Comparison of ENCODE assay signal across 15 mouse cellular contexts in the genomic region with DNA sequence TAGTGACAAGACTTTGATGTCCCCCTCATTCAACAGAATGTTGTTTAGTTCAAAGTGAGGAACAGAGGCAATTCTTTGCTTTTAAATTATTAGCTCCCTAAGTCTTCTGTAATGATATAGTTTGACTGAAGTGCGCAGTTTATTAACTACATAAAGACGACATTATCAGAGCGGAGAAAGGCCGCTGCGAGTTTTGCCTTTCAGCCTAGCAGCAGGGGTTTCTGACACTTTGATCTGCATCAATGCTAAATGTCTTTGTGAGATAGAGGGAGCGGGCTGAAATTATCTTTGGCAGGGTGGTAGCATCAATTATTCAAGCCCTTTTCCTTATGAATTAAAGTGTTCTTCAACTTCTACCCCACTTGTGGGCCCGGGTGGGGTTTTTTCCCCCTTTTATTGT.
DNase-seq lines count a peak whose midpoint lies in the region; ATAC-seq lines count a peak whose summit lies in the region.
"Had no signal": no experiment of that assay in that cellular context is flagged by ENCODE, and none has a peak within 500 bp of the region (broad histone marks: within the 10 kb centered on the region; RNA-seq: fewer than 3 reads in every experiment).

No protein-coding gene starts in this region.

- DNase-seq in embryo, embryonic 10.5 days (ENCODE audit: low spot score), result peak; percentile 48
- DNase-seq in embryo, embryonic 9.5 days (ENCODE audit: extremely low spot score), result no peak
- no peak for DNase-seq in neural tube, embryonic 10.5 days (ENCODE audit: extremely low spot score, low spot score)
- no peak for DNase-seq in testis, postnatal 10 days (ENCODE audit: low spot score)
- no peak for DNase-seq in T-cell, adult 2 months (ENCODE audit: low spot score)
- no peak for DNase-seq in cerebellum, postnatal 25 days
- DNase-seq: cerebellum, adult 9-10 months; kidney, adult 18-20 months; layer of hippocampus, adult 9-11 months; liver, embryonic 13.5 days; lung, adult 2 months; thymus, adult 2 months had no signal

- H3K9ac ChIP-seq in neural tube, embryonic 12.5 days, result no peak overlapping the region
- no peak overlapping the region for H3K9ac ChIP-seq in midbrain, embryonic 13.5 days (replicated peaks)
- H3K9ac ChIP-seq: liver, embryonic 13.5 days had no signal

- H3K36me3 ChIP-seq in neural tube, embryonic 12.5 days, result no peaks in the 10 kb centered on the region
- no peaks in the 10 kb centered on the region for H3K36me3 ChIP-seq in midbrain, embryonic 13.5 days
- H3K36me3 ChIP-seq: heart, embryonic 10.5 days; liver, embryonic 13.5 days had no signal

- no peaks in the 10 kb centered on the region for H3K27me3 ChIP-seq in neural tube, embryonic 12.5 days (replicated peaks)
- H3K27me3 ChIP-seq in midbrain, embryonic 13.5 days, result peaks cover 8% of the 10 kb centered on the region
- H3K27me3 ChIP-seq: liver, embryonic 13.5 days had no signal

- 7% methylated on average over 7 of the region's 7 CpGs for WGBS in neural tube, embryonic 12.5 days
- 12% methylated on average over 7 of the region's 7 CpGs for WGBS in midbrain, embryonic 13.5 days

- no peak overlapping the region for H3K4me3 ChIP-seq in neural tube, embryonic 12.5 days
- H3K4me3 ChIP-seq in midbrain, embryonic 13.5 days (replicated peaks), result no peak overlapping the region
- H3K4me3 ChIP-seq: heart, embryonic 10.5 days; liver, embryonic 13.5 days had no signal

- H3K4me1 ChIP-seq in neural tube, embryonic 12.5 days, result peaks cover 37% of the 10 kb centered on the region
- H3K4me1 ChIP-seq in midbrain, embryonic 13.5 days (replicated peaks), result peaks cover 31% of the 10 kb centered on the region

- no peaks in the 10 kb centered on the region for H3K9me3 ChIP-seq in neural tube, embryonic 12.5 days
- H3K9me3 ChIP-seq in midbrain, embryonic 13.5 days, result no peaks in the 10 kb centered on the region
- H3K9me3 ChIP-seq: heart, embryonic 10.5 days; liver, embryonic 13.5 days had no signal

- ATAC-seq in neural tube, embryonic 12.5 days (ENCODE audit: low FRiP score, low read depth), result no peak
- ATAC-seq in midbrain, embryonic 13.5 days, result no peak

- H3K27ac ChIP-seq in neural tube, embryonic 12.5 days, result no peak overlapping the region; the same call in 1 of the 2 replicates
- peak overlapping the region; percentile 45; the same call in 1 of the 2 replicates for H3K27ac ChIP-seq in midbrain, embryonic 13.5 days
- H3K27ac ChIP-seq: heart, embryonic 10.5 days; liver, embryonic 13.5 days had no signal

- peak overlapping the region; percentile 31 for H3K4me2 ChIP-seq in neural tube, embryonic 12.5 days (replicated peaks)
- H3K4me2 ChIP-seq in midbrain, embryonic 13.5 days (replicated peaks), result 0 out of 2 replicates have a peak overlapping the region, but pooled peaks have one; percentile 7
- H3K4me2 ChIP-seq: liver, embryonic 13.5 days had no signal
